Mouse (Mus musculus) embryo, embryonic 9.5 days (tissue): ENCODE measurements around the gene Rnf187.
A peak's percentile ranks its signal among the peaks of the same experiment; 100 is the strongest.

Source experiments
- DNase-seq: peaks from one replicate; pipeline ENCODE4 v3.0.0-alpha.2; 2017; ENCODE audit errors: extremely low spot score

Rnf187 gene

DNA sequence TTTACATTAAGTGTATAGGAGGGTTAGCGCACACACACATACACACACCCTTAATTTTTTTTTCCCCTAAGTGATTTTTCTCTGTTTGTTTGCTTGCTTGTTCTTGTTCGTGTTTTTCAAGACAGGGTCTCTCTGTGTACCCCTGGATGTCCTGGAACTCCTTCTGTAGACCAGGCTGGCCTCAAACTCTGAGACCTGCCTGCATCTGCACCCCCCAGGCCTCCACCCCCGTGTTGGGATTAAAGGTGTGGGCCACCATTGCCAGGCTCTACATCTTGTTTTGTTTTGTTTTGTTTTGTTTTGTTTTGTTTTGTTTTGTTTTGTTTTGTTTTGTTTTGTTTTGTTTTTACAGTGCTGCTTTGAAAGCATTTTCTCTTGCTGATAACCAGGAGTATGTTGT lies 8.6 kb upstream of the Rnf187 start:
- no peak for DNase-seq

DNA sequence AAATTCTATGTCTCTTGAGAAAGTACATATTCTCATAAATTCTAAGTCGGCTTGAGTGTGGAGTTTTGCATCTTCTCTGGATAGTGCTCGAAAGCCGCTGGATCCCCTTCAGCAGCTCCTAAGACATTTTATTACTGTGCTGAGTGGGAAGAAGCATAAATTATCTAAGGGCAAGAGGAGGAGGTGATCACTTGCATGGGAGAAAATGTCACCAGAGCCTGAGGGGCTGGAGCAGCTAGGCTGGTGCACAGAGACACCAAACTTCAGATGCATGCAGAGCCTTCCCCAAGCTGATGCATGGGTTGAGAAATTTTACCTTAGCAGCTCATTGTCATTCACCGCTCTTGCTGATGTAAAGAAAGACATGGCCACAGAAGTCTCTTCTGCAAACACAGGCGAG lies 5.4 kb upstream of the Rnf187 start:
- no peak for DNase-seq

DNA sequence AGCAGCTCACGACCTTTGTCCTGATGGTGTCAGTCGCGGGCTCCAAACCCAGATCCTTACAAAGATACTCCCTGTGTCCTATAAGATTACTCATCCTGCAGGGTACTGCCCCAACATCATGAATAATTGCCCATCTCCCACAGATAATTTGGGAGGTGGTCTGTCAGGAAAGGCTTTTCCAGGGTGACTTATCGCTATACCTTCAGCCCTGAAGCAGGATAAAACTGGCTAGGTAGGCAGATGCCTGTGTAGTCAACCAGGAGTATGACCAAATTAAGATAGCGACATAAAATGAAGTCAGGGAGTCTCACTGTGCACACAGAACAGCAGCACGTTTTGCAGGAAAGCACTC lies 348 bp upstream of the Rnf187 start:
- no peak for DNase-seq

- no peak for DNase-seq
Measured at GRCm38 (mm10) chr11:58937909-58938308, 807 bp downstream of the Rnf187 start.

DNA sequence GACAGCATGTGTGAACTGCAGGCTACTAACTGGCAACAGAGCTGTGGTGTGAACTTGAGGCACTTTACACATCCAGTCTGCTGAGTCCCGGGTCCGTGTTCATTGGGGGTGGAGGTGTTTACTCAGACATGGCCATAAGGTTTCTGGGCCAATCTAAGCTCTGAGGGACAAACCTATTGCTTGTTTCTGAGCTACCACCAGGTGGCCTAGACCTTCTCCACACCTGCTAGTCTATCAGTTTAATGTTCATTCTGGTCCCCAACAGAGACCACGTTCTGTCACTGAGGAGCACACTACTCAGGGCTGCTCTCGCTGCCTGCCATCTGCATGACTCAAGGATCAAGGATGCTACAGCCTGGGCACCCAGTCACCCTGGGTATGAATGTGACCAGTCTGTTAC lies 7.1 kb downstream of the Rnf187 start:
- no peak for DNase-seq

GRCm38 (mm10) chr11:58930254-58930653 lies 8.5 kb downstream of the Rnf187 start:
- DNase-seq = no peak

- DNase-seq = no peak
Measured at GRCm38 (mm10) chr11:58929641-58930040, 9.1 kb downstream of the Rnf187 start.

DNA sequence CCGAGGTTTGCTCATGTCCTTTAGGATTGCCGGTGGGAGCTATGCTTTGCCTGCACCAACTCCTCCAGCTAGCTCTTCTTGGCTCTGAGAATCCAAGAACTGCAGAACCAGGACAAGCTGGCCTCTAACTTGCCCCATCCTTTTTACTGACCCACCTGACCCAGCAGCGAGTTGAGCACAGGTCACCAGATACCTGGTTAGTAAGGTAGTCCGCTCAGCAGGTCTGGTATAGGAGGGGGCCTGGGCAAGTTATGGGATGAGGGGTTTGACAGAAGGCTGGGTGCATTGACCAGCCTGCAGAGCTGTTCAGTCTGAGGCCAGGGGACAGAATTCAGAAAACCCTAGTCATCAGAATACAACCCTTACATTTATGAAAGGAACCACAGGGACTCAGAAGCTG lies 9.7 kb downstream of the Rnf187 start:
- no peak for DNase-seq

DNA sequence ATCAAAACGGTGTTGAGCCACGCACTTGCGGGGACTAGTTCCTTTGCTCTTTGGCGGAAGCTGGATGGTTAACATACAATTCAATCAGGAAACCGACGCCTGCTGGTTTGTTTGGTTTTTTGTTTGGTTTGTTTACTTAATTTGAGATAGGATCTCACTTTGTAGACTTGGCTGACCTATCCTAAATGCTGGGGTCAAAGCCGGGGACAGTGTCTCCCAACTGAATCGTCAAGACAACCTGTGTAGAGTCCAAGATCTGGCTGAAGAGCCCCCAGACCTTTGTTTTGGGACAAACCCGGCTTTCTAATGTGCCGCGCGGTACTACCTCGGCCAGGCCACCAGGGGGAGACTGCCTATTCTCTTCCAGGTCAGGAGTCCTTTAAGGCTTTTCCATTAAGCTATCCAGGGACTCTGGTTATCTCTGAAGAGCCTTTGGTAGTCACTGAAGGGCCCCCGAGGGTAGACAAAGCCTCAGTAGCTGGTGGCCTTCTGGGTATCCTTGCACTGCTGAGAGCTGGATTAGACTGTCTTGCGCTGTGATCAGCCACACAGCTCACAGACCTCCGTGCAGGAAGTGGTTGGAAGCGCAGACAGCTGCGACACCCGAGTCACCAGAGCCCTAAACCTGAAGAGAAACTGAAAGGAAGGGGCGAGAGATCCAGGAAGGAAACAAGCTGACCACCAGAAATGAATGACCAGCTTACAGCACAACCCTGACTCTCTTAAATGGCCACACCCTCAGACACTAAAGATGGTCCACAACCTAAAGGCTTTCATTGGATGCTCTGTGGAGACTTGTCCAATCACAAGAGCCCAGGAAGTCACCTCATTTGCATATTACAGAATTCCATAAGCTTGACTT lies 10.7 kb downstream of the Rnf187 start:
- peak; percentile 77 for DNase-seq

DNA sequence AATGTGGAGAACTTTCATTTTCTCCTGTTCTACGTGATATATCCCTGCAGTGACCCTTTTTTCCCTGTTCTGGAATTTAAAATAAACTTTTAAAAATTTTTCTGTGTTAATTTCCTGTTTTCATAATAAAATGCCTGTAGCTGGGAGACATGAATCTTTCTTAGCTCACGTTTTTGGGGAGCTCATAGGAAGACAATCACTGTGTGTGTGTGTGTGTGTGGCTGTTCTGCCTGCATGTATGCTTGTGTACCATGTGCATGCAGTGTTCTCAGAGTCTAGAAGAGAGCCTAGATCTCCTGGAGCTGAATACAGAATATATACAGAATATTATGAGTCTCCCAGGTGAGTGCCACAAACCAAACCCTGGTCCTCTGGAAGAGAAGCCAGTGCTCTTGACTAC lies 11.7 kb downstream of the Rnf187 start:
- no peak for DNase-seq

- no peak for DNase-seq
Measured at GRCm38 (mm10) chr11:58926651-58927050, 12.1 kb downstream of the Rnf187 start.

DNA sequence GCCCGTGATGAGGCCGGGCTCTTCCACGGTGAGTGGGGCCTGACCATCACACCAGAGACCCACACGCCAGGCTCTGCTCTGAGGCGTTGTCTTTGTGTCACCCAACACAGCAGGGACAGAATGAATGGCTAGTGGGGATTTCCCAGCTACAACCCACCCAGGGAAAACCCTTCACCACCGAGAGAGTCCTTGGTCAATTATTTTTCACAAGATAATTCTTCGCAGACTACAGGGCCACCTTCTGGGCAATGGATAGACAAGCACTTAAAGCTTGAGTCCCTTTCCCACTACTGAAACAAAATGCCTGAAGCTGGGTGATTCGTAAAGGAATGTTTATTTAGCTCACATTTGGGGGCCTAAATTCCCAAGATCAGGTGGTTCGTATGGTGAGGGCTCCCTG lies 16.3 kb downstream of the Rnf187 start:
- no peak for DNase-seq

DNA sequence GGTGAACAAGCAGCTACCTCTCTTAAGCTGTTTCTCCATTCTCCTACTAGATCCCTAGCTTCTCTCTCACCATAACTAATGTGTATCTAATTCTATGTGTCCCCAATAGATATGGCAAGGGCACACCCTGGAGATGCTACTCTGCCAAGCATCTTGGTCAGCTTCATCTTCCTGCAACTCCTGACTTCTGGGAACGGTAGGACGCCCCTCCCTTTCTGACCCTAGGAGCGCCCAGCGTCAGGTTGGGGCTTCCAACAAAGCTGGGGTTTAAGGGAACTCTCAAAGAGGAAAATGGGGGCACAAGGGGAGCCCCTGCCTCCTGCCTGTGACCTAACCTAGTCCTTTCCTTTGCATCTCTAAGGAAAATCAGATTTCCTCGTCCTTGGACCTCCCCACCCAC lies 20.0 kb downstream of the Rnf187 start:
- DNase-seq = no peak

GRCm38 (mm10) chr11:58917745-58918366 lies 20.9 kb downstream of the Rnf187 start, which contains the start of gene Btnl10:
Gene Btnl10, plus strand, starts transcription at chr11:58917908.
- no peak for DNase-seq

- DNase-seq = peak; percentile 26
Measured at GRCm38 (mm10) chr11:58916879-58917744, 21.6 kb downstream of the Rnf187 start.

DNA sequence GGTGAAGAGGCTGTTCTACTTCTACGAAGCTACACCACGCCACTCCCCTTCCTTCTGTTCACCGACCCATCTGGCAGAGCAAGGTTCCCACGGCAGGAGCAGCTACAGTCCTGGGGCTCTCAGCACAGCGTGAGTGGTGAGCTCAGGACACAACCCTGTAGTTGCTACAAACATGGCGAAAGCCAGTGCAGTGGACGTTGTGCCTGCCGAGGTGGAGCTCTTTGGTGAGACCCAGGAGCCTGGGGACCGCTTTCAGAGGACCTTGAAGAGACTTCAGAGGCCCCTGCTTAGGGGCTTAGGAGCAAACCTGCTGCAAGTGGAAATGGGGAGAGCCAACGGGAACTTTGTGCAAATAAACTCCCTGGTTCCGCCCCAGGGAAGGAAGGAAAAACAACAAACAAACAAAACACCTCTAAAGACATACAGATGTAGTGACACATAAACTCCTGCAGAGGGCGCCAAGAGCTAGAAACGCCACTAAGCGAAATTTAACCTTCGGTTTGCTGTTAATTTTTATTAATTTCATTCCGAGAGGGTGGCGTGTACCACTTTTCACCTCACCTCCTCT lies 24.2 kb downstream of the Rnf187 start:
- DNase-seq = peak; percentile 47

GRCm38 (mm10) chr11:58913776-58914175 lies 24.9 kb downstream of the Rnf187 start:
- DNase-seq = no peak

- DNase-seq = peak; percentile 19
Measured at GRCm38 (mm10) chr11:58904838-58905237, 33.9 kb downstream of the Rnf187 start.

DNA sequence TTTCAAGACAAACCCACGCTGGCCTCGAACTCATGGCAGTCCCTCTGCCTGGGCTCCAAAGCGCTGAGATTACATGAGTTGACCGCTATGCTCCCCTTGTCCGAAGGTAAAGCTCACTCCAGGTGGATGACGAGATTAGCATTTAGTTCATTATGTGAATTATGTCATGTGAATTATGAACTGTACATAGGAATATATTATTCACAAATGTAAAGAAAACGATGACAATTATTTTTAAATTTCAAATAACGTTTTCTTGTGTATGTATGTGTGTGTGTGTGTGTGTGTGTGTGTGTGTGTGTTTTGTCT lies 34.4 kb downstream of the Rnf187 start:
- DNase-seq = no peak

- peak; percentile 96 for DNase-seq
Measured at GRCm38 (mm10) chr11:58903511-58904409, 35.0 kb downstream of the Rnf187 start, which contains the start of gene Zfp39. Gene Zfp39, minus strand, starts transcription at chr11:58904225.

DNA sequence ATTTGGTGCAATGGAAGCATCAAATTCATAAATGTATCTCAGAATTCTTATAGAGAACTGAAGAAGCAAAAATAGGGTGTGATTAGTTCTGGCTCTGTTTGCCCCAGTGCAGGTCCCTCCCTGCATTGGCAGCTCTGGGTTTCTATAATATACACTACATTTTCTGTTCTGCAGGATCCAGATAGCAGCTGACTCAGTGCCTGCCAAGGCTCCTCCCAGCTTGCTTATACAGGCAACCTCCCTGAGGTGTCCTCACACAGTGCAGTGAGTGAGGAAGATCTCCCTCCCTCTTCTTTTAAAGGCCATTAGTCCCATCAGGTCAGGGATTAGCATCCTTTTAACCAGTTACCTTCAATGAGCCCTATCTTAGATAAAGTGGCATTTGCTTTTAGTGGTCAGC lies 37.6 kb downstream of the Rnf187 start:
- no peak for DNase-seq
